Mouse (Mus musculus): Measurements from ENCODE around the gene Eif5a. TPM values are rescaled to one million over a fixed set of nuclear protein-coding genes. Genes with fewer than 3 reads are reported as not detected.
A peak's percentile ranks its signal among the peaks of the same experiment; 100 is the strongest.

The Eif5a gene
- total RNA-seq, 2 experiments from 2014 or later: 431 to 468 TPM

- no peak for DNase-seq (ENCODE audit: low spot score in 2 of 2)
Measured at GRCm38 (mm10) chr11:69878399-69878798, 43.4 kb downstream of the Eif5a start.

- no peak for DNase-seq (ENCODE audit: low spot score in 2 of 2)
Measured at GRCm38 (mm10) chr11:69877878-69878277, 43.9 kb downstream of the Eif5a start, which contains the start of gene Tmem95. TSS of gene Tmem95 (minus strand) at chr11:69878018.

GRCm38 (mm10) chr11:69876867-69877266 lies 44.9 kb downstream of the Eif5a start:
- DNase-seq (ENCODE audit: low spot score in 2 of 2): peak; percentile 76 to 82

DNA sequence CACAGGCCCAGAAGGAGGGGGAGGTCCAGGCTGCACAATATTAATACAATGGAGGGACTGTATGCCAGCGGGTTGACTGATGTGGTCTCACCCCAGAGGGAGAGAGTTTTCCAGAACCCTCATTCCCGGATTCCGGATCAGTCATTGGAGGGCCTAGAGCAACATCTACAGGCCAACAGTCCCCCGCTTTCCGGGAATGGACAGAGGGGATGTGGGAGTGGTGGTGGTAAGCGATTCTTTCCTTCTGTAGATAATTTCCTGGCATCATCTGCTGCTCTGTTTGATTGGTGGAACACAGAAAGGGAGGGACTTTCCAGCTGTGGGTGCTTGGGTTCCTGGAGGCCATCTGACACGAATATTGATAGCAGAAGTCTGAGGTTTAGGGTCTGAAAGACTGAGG lies 45.6 kb downstream of the Eif5a start:
- peak in 1 of 2 experiments; percentile 9 for DNase-seq (ENCODE audit: low spot score in 2 of 2)

GRCm38 (mm10) chr11:69872451-69872850 lies 49.3 kb downstream of the Eif5a start:
- DNase-seq (ENCODE audit: low spot score in 2 of 2): no peak

- no peak for DNase-seq (ENCODE audit: low spot score in 2 of 2)
Measured at GRCm38 (mm10) chr11:69871822-69872221, 49.9 kb downstream of the Eif5a start.

- no peak for DNase-seq (ENCODE audit: low spot score in 2 of 2)
Measured at GRCm38 (mm10) chr11:69870289-69871069, 51.3 kb downstream of the Eif5a start.

GRCm38 (mm10) chr11:69867335-69867734 lies 54.4 kb downstream of the Eif5a start:
- DNase-seq (ENCODE audit: low spot score in 2 of 2): no peak

Small RNAs within 50 kb of the gene (microRNA-seq; reads per million reads assigned to microRNA genes)
- gene Mir6924: 0 reads per million in 2 experiments

Other genes starting within 250 kb of the Eif5a start
- gene Eif4a1, start 249.5 kb downstream of the Eif5a start, total RNA-seq (2021): 100 to 1,000 TPM; 289 to 295 TPM
- gene Senp3, start 239.9 kb downstream of the Eif5a start, total RNA-seq (2021): 10 to 100 TPM; 91.4 to 98.7 TPM
- gene Tnfsf13, start 236.2 kb downstream of the Eif5a start, total RNA-seq (2021): 1 to 10 TPM; 1.6 to 2.9 TPM
- gene Tnfsf12, start 226.1 kb downstream of the Eif5a start, total RNA-seq (2021): 10 to 100 TPM; 11.5 to 12.1 TPM
- 1 to 10 TPM; 1.7 to 4.1 TPM for gene Tnfsfm13, start 225.9 kb downstream of the Eif5a start, total RNA-seq (2021)
- 10 to 100 TPM; 44.2 to 46.2 TPM for gene Polr2a, start 163.3 kb downstream of the Eif5a start, total RNA-seq (2021)
- gene Slc35g3, start 160.0 kb downstream of the Eif5a start, total RNA-seq (2021): not detected
- 100 to 1,000 TPM; 146 to 156 TPM for gene Zbtb4, start 156.0 kb downstream of the Eif5a start, total RNA-seq (2021)
- 1 to 10 TPM; 1.2 TPM for gene Chrnb1, start 126.0 kb downstream of the Eif5a start, total RNA-seq (2021)
- gene Fgf11, start 120.1 kb downstream of the Eif5a start, total RNA-seq (2021): 10 to 100 TPM; 17.1 to 18.5 TPM
- gene Tmem102, start 116.3 kb downstream of the Eif5a start, total RNA-seq (2021): under 1 TPM in 1 of 2 experiments, not detected in 1; 0.26 TPM
- not detected for gene Gm39566, start 106.7 kb downstream of the Eif5a start, total RNA-seq (2021)
- not detected for gene Spem2, start 103.5 kb downstream of the Eif5a start, total RNA-seq (2021)
- not detected for gene Spem1, start 99.8 kb downstream of the Eif5a start, total RNA-seq (2021)
- gene Nlgn2, start 84.2 kb downstream of the Eif5a start, total RNA-seq (2021): 100 to 1,000 TPM; 215 to 224 TPM
- gene Tmem256, start 83.4 kb downstream of the Eif5a start, total RNA-seq (2021): 100 to 1,000 TPM; 120 to 143 TPM
- 10 to 100 TPM; 15.6 to 17.7 TPM for gene Plscr3, start 75.6 kb downstream of the Eif5a start, total RNA-seq (2021)
- gene Tnk1, start 63.2 kb downstream of the Eif5a start, total RNA-seq (2021): under 1 TPM in 1 of 2 experiments, not detected in 1; 0.14 TPM
- gene Tmem95, start 43.9 kb downstream of the Eif5a start, total RNA-seq (2021): not detected
- 1 to 10 TPM; 1.2 to 1.4 TPM for gene Kctd11, start 40.6 kb downstream of the Eif5a start, total RNA-seq (2021)
- gene Acap1, start 26.4 kb downstream of the Eif5a start, total RNA-seq (2021): under 1 TPM in 1 of 2 experiments, not detected in 1; 0.14 TPM
- under 1 TPM; 0.35 to 0.72 TPM for gene 2810408A11Rik, start 21.0 kb downstream of the Eif5a start, total RNA-seq (2021)
- gene Neurl4, start 20.9 kb downstream of the Eif5a start, total RNA-seq (2021): 100 to 1,000 TPM; 116 to 118 TPM
- 10 to 100 TPM; 33.0 to 33.4 TPM for gene Gps2, start 8.1 kb downstream of the Eif5a start, total RNA-seq (2021)
- gene Ybx2, start 13.8 kb upstream of the Eif5a start, total RNA-seq (2021): 1 to 10 TPM; 4.6 to 6.5 TPM
- 1 to 10 TPM; 4.9 to 6.4 TPM for gene Slc2a4, start 26.2 kb upstream of the Eif5a start, total RNA-seq (2021)
- gene Cldn7, start 42.8 kb upstream of the Eif5a start, total RNA-seq (2021): not detected
- 100 to 1,000 TPM; 111 to 121 TPM for gene Ctdnep1, start 59.2 kb upstream of the Eif5a start, total RNA-seq (2021)
- gene Elp5, start 60.6 kb upstream of the Eif5a start, total RNA-seq (2021): 10 to 100 TPM; 78.8 to 87.3 TPM
- 100 to 1,000 TPM; 231 to 236 TPM for gene Gabarap, start 69.2 kb upstream of the Eif5a start, total RNA-seq (2021)
- gene Phf23, start 73.8 kb upstream of the Eif5a start, total RNA-seq (2021): 10 to 100 TPM; 52.6 to 53.8 TPM
- gene Dvl2, start 78.6 kb upstream of the Eif5a start, total RNA-seq (2021): 10 to 100 TPM; 28.6 to 32.9 TPM
- gene Acadvl, start 93.5 kb upstream of the Eif5a start, total RNA-seq (2021): 10 to 100 TPM; 55.6 to 57.9 TPM
- 100 to 1,000 TPM; 718 to 731 TPM for gene Dlg4, start 95.0 kb upstream of the Eif5a start, total RNA-seq (2021)
- gene Asgr1, start 132.1 kb upstream of the Eif5a start, total RNA-seq (2021): 1 to 10 TPM; 2.2 to 3.8 TPM
- gene Asgr2, start 170.7 kb upstream of the Eif5a start, total RNA-seq (2021): not detected
- 1 to 10 TPM; 1.0 TPM for gene Mgl2, start 208.4 kb upstream of the Eif5a start, total RNA-seq (2021)
- 1 to 10 TPM; 2.6 to 4.0 TPM for gene Clec10a, start 234.2 kb upstream of the Eif5a start, total RNA-seq (2021)

All from left cerebral cortex, adult 18-20 months (tissue).